Comparison of ENCODE assay signal across 32 mouse cellular contexts in the genomic region with DNA sequence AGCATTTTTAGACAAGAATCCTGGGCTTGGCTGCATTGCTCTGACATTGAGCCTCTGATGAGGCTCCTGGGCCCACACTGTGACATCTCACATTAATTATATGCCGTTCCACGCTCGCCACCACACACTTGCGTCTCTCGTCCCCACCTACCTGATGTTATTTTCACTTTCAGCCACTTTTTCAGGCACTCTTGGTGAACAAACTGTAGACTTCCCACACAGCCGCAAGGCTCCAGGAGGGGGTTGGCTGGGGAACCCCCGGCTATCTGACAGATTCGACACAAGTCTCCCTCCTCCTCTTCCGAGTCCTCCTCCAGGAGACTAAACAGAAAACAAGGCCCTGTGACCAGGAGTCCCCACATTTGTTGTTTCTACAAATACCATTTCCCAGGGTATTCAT.
DNase-seq lines count a peak whose midpoint lies in the region; ATAC-seq lines count a peak whose summit lies in the region.
"Had no signal": no experiment of that assay in that cellular context is flagged by ENCODE, and none has a peak within 500 bp of the region (broad histone marks: within the 10 kb centered on the region; RNA-seq: fewer than 3 reads in every experiment).

No protein-coding gene starts in this region.

- H3K27me3 ChIP-seq in midbrain, embryonic 13.5 days, result no peaks in the 10 kb centered on the region
- H3K27me3 ChIP-seq: embryonic facial prominence, embryonic 12.5 days; heart, embryonic 12.5 days; hindbrain, embryonic 13.5 days; limb, embryonic 13.5 days; midbrain, embryonic 12.5 days; neural tube, embryonic 13.5 days had no signal

- no peak overlapping the region for H3K27ac ChIP-seq in midbrain, embryonic 13.5 days
- H3K27ac ChIP-seq: embryonic facial prominence, embryonic 12.5 days; hindbrain, embryonic 13.5 days; limb, embryonic 13.5 days; midbrain, embryonic 12.5 days; neural tube, embryonic 13.5 days had no signal

- intact Hi-C loops in left cerebral cortex, postnatal 10 days (cut with DNase I), result no loop called here
- intact Hi-C loops in left cerebral cortex, postnatal 14 days (cut with DNase I), result loop anchor here (1.0 kb wide), 1 partner anchor 35 kb away; no protein-coding TSS in a partner anchor

- H3K36me3 ChIP-seq in midbrain, embryonic 13.5 days, result no peaks in the 10 kb centered on the region
- H3K36me3 ChIP-seq: embryonic facial prominence, embryonic 12.5 days; heart, embryonic 12.5 days; hindbrain, embryonic 13.5 days; limb, embryonic 13.5 days; midbrain, embryonic 12.5 days; neural tube, embryonic 13.5 days had no signal

- ATAC-seq in midbrain, embryonic 13.5 days, result no peak
- ATAC-seq: activated CD4-positive, CD25-positive, alpha-beta regulatory T cell, adult 4 months; forebrain, embryonic 14.5 days; intestine, postnatal 0 days; liver, postnatal 0 days had no signal

- no peak overlapping the region for H3K4me2 ChIP-seq in midbrain, embryonic 13.5 days (replicated peaks)
- H3K4me2 ChIP-seq: embryonic facial prominence, embryonic 12.5 days; heart, embryonic 12.5 days; hindbrain, embryonic 13.5 days; limb, embryonic 13.5 days; liver, embryonic 11.5 days; midbrain, embryonic 12.5 days; neural tube, embryonic 13.5 days had no signal

- H3K4me1 ChIP-seq in midbrain, embryonic 13.5 days (replicated peaks), result peaks cover 10% of the 10 kb centered on the region
- H3K4me1 ChIP-seq: heart, embryonic 12.5 days had no signal

- no peak overlapping the region for H3K9ac ChIP-seq in midbrain, embryonic 13.5 days (replicated peaks)
- H3K9ac ChIP-seq: embryonic facial prominence, embryonic 12.5 days; heart, embryonic 12.5 days; hindbrain, embryonic 13.5 days; limb, embryonic 13.5 days; liver, postnatal 0 days; midbrain, embryonic 12.5 days; neural tube, embryonic 13.5 days had no signal

- H3K4me3 ChIP-seq in midbrain, embryonic 13.5 days (replicated peaks), result no peak overlapping the region
- H3K4me3 ChIP-seq: embryonic facial prominence, embryonic 12.5 days; heart, embryonic 12.5 days; hindbrain, embryonic 13.5 days; limb, embryonic 13.5 days; megakaryocyte, embryonic 14.5 days; midbrain, embryonic 12.5 days; neural tube, embryonic 13.5 days had no signal

- peak; percentile 49 to 79 for DNase-seq in left cerebral cortex, adult 18-20 months (ENCODE audit: low spot score in 2 of 2)
- DNase-seq in left cerebral cortex, postnatal 10 days (ENCODE audit: extremely low spot score in 1 of 2, low spot score in 2 of 2), result no peak
- DNase-seq in brain, adult 2 months (ENCODE audit: low read depth, low spot score), result peak; percentile 82
- DNase-seq in left cerebral cortex, postnatal 14 days (ENCODE audit: low spot score in 2 of 2), result peak; percentile 46 to 57
- DNase-seq in right cerebral cortex, postnatal 25 days, result peak; percentile 67
- no peak for DNase-seq in embryo, embryonic 9.5 days (ENCODE audit: extremely low spot score)
- no peak for DNase-seq in urinary bladder, postnatal 36 days (ENCODE audit: low spot score in 2 of 2)
- DNase-seq: adrenal gland, postnatal 10 days; cerebellum, adult 11 months; cerebellum, adult 9-10 months; cerebellum, postnatal 36 days; gastrocnemius, postnatal 36 days; heart, adult 18-20 months; heart, postnatal 4 days; kidney, adult 9 months; kidney, postnatal 10 days; liver, postnatal 0 days; lung, postnatal 4 days; thymus, adult 2 months; thymus, postnatal 36 days had no signal

- 0 out of 2 replicates have a peak, but pooled peaks cover 7% of the 10 kb centered on the region for H3K9me3 ChIP-seq in midbrain, embryonic 13.5 days
- H3K9me3 ChIP-seq: hindbrain, embryonic 13.5 days; neural tube, embryonic 13.5 days had no signal

- 87% methylated on average over 9 of the region's 9 CpGs for WGBS in midbrain, embryonic 13.5 days

Comparison
In these comparisons a context has a peak if more than half of its experiments do, and no peak if none do; other contexts are left out.
1. DNase-seq: peak in left cerebral cortex, adult 18-20 months (2 of 2), brain, adult 2 months (single experiment), left cerebral cortex, postnatal 14 days (2 of 2) and right cerebral cortex, postnatal 25 days (single experiment); none in left cerebral cortex, postnatal 10 days (0 of 2), embryo, embryonic 9.5 days (single experiment) and urinary bladder, postnatal 36 days (0 of 2).